Mouse (Mus musculus) erythroblast, embryonic 14.5 days (primary cell): Measurements from ENCODE around the gene Pdzrn3.

Experiments used
- GATA1 ChIP-seq: IDR thresholded peaks from 2 replicates; pipeline ENCODE4 v1.6.1; 2012; ENCODE audit warnings: low read length, inconsistent platforms, mixed read lengths
- TAL1 ChIP-seq: IDR thresholded peaks from 3 replicates; pipeline ENCODE4 v1.6.1; 2012; ENCODE audit warnings: low read length, inconsistent platforms, mixed read lengths

DNA sequence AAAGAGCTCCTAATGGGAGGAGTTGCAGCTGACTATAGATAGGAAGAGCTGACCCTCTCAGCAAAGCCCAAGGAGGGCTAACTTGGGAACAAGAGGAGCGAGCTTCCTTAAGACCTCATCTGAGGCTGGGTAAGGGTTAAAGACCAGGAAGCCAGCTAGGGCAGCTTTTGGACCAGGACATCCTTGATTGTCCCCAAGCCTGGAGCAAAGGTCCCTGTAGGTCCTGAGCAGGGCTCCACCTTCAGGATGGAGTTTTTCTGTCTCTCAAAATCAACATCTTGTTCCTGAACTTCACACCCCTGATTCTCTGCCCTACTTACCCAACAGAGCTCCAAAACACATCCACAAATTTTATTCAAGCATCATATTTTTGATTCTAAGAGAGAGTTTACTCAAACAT lies 3.5 kb downstream of the Pdzrn3 start:
- TF ChIP-seq GATA1, result no peak
- no peak for TF ChIP-seq TAL1
